Mouse (Mus musculus) stomach, embryonic 14.5 days (tissue): ENCODE results near the gene Cept1. TPM values are rescaled to one million over a fixed set of nuclear protein-coding genes. Genes with fewer than 3 reads are reported as not detected.

Experiments used
- polyA plus RNA-seq: library from polyadenylated mRNA; unstranded; fragments of >200 nt; fragmentation: Nextera tagmentation; extraction: Ambion mirVana; gene quantifications from 2 replicates; pipeline ENCODE4 v1.2.1, GENCODE M21; 2014

Gene Cept1
- polyA plus RNA-seq, 1 experiment from 2014 or later = 65.1 TPM

Other genes starting within 250 kb of the Cept1 start
- not detected in 2 replicates for gene Chil6, start 141.6 kb downstream of the Cept1 start, polyA plus RNA-seq
- 19.0 and 20.4 TPM in 2 replicates for gene Dennd2d, start 65.4 kb downstream of the Cept1 start, polyA plus RNA-seq
- 74.1 and 75.1 TPM in 2 replicates for gene Dram2, start within 50 bp of the Cept1 start, polyA plus RNA-seq
- gene Lrif1, start 137.2 kb upstream of the Cept1 start, polyA plus RNA-seq = 18.0 and 18.9 TPM in 2 replicates
- 7.4 and 8.2 TPM in 2 replicates for gene Cd53, start 242.3 kb upstream of the Cept1 start, polyA plus RNA-seq